Mouse (Mus musculus): Measurements from ENCODE around the gene Svbp. TPM values are rescaled to one million over a fixed set of nuclear protein-coding genes. Genes with fewer than 3 reads are reported as not detected.

Gene Svbp
- 10 to 100 TPM; 18.5 to 26.4 TPM for total RNA-seq (2023)

GRCm38 (mm10) chr4:119194909-119195581, at the start of gene Svbp:
Svbp (plus strand) TSS chr4:119195306.

GRCm38 (mm10) chr4:119173851-119174453, 21.2 kb upstream of the Svbp start, which contains the start of gene Zfp691:
Zfp691 (minus strand) TSS chr4:119174195.

GRCm38 (mm10) chr4:119189864-119190263, 5.2 kb upstream of the Svbp start, which contains the start of gene Ermap:
Ermap (minus strand) TSS chr4:119190011.

GRCm38 (mm10) chr4:119218169-119218568, 23.1 kb downstream of the Svbp start, which contains the start of gene Tmem269:
Tmem269 (minus strand) TSS chr4:119218217.

GRCm38 (mm10) chr4:119232410-119233255, 37.5 kb downstream of the Svbp start, which contains the start of the genes AU022252 and P3h1:
AU022252 (minus strand) TSS chr4:119232712.
P3h1 (plus strand) TSS chr4:119232915.

Other genes with a start within 250 kb of the Svbp start
- not detected for gene Lao1, start 233.7 kb upstream of the Svbp start, total RNA-seq (2023)
- gene Slc2a1, start 86.6 kb upstream of the Svbp start, total RNA-seq (2023), result 10 to 100 TPM; 27.2 to 46.2 TPM
- gene Zfp691, start 21.1 kb upstream of the Svbp start, total RNA-seq (2023), result 10 to 100 TPM in 1 of 2 experiments, 1 to 10 TPM in 1; 6.5 to 10.3 TPM
- gene Ermap, start 5.3 kb upstream of the Svbp start, total RNA-seq (2023), result 1 to 10 TPM; 2.7 to 6.1 TPM
- under 1 TPM; 0.41 to 0.47 TPM for gene Tmem269, start 22.9 kb downstream of the Svbp start, total RNA-seq (2023)
- gene AU022252, start 37.4 kb downstream of the Svbp start, total RNA-seq (2023), result 10 to 100 TPM; 12.8 to 15.0 TPM
- 1 to 10 TPM; 7.7 to 7.9 TPM for gene P3h1, start 37.6 kb downstream of the Svbp start, total RNA-seq (2023)
- not detected for gene Cldn19, start 60.1 kb downstream of the Svbp start, total RNA-seq (2023)
- gene Ybx1, start 99.3 kb downstream of the Svbp start, total RNA-seq (2023), result 100 to 1,000 TPM; 353 to 355 TPM
- gene Ppih, start 125.2 kb downstream of the Svbp start, total RNA-seq (2023), result 10 to 100 TPM; 26.5 to 39.1 TPM
- gene Ccdc30, start 220.2 kb downstream of the Svbp start, total RNA-seq (2023), result 1 to 10 TPM; 3.5 to 4.6 TPM
- gene Ppcs, start 227.1 kb downstream of the Svbp start, total RNA-seq (2023), result 10 to 100 TPM; 11.9 to 14.6 TPM
- not detected for gene Zmynd12, start 227.5 kb downstream of the Svbp start, total RNA-seq (2023)